Mouse (Mus musculus) spleen, adult 2 months (tissue): Measurements from ENCODE around the gene Kif21b. TPM values are rescaled to one million over a fixed set of nuclear protein-coding genes. Genes with fewer than 3 reads are reported as not detected.

Source experiments
- DNase-seq, 2 experiments: peaks; one replicate each; pipeline versions ENCODE4 v3.0.0 to v3.0.0-alpha.2; 2012 to 2021; ENCODE audit warnings: low spot score in 2 of 2, low read depth in 1 of 2
- H3K27ac ChIP-seq: fragments of 200-500 bp; 2 replicates; pipeline ENCODE4 v1.5.1; 2012; ENCODE audit warnings: low read length, inconsistent platforms; ENCODE audit not compliant: insufficient read depth
- H3K27me3 ChIP-seq: fragments of 200-500 bp; 2 replicates; pipeline ENCODE4 v1.6.1; 2012; ENCODE audit warnings: mild to moderate bottlenecking, moderate library complexity, low read length, inconsistent platforms; ENCODE audit not compliant: control insufficient read depth, insufficient read depth
- H3K36me3 ChIP-seq: fragments of 200-500 bp; 2 replicates; pipeline ENCODE4 v1.6.1; 2012; ENCODE audit warnings: mild to moderate bottlenecking, low read length, inconsistent platforms; ENCODE audit not compliant: control insufficient read depth, insufficient read depth
- H3K4me1 ChIP-seq: fragments of 200-500 bp; 2 replicates; pipeline ENCODE4 v1.6.1; 2011; ENCODE audit warnings: inconsistent platforms; ENCODE audit not compliant: control insufficient read depth, insufficient read depth, insufficient read length
- H3K4me3 ChIP-seq: fragments of 200-500 bp; 2 replicates; pipeline ENCODE4 v1.5.1; 2011; ENCODE audit warnings: mild to moderate bottlenecking, inconsistent platforms; ENCODE audit not compliant: insufficient read depth, insufficient read length; ENCODE audit errors: extremely low read depth
- CTCF ChIP-seq: fragments of 200-500 bp; IDR thresholded peaks from 2 replicates; pipeline ENCODE4 v1.5.1; 2011; ENCODE audit warnings: mild to moderate bottlenecking, inconsistent platforms; ENCODE audit not compliant: insufficient read depth, insufficient read length, insufficient replicate concordance; ENCODE audit errors: extremely low read depth
- POLR2A ChIP-seq: fragments of 200-500 bp; IDR thresholded peaks from 2 replicates; pipeline ENCODE4 v1.6.1; 2011; ENCODE audit warnings: low read depth, low read length, inconsistent platforms
- WGBS: fragments of 180-500 bp; shearing (Covaris S2); methylation state at CpG from one replicate; pipeline ENCODE4 v1.1.7; 2018; 5-methylcytosine and 5-hydroxymethylcytosine counted together
- polyA plus RNA-seq: library from polyadenylated mRNA; depleted of rRNA; stranded (reverse); fragments of >200 nt; gene quantifications from 2 replicates; pipeline ENCODE4 v1.2.3, GENCODE M21; 2012

Gene Kif21b
- polyA plus RNA-seq, 1 experiment, result 79.2 TPM

GRCm38 (mm10) chr1:136118875-136119274 lies 12.3 kb upstream of the Kif21b start:
- H3K4me1 ChIP-seq, result peaks cover 19% of the 10 kb centered on the region; the same call in 1 of the 2 replicates
- H3K27me3 ChIP-seq, result no peaks in the 10 kb centered on the region
- H3K36me3 ChIP-seq, result no peaks in the 10 kb centered on the region
- H3K4me3 ChIP-seq, result no peak overlapping the region
- no peak overlapping the region for H3K27ac ChIP-seq
- TF ChIP-seq POLR2A (no peak), CTCF (no peak)
- 14% methylated on average over 8 of the region's 8 CpGs for WGBS
- peak; percentile 67 to 86 for DNase-seq

GRCm38 (mm10) chr1:136119571-136120262 lies 11.5 kb upstream of the Kif21b start:
- no peak overlapping the region for H3K27ac ChIP-seq
- DNase-seq, result no peak
- H3K4me1 ChIP-seq, result peaks cover 19% of the 10 kb centered on the region; the same call in 1 of the 2 replicates
- no peak overlapping the region for H3K4me3 ChIP-seq
- WGBS, result 74% methylated on average over 7 of the region's 7 CpGs
- TF ChIP-seq CTCF (no peak), POLR2A (no peak)
- no peaks in the 10 kb centered on the region for H3K36me3 ChIP-seq
- no peaks in the 10 kb centered on the region for H3K27me3 ChIP-seq

GRCm38 (mm10) chr1:136120263-136120603 lies 11.0 kb upstream of the Kif21b start:
- Histone ChIP-seq H3K27me3 (no peaks in the 10 kb centered on the region), H3K27ac (no peak overlapping the region), H3K4me1 (peaks cover 19% of the 10 kb centered on the region; the same call in 1 of the 2 replicates), H3K36me3 (no peaks in the 10 kb centered on the region), H3K4me3 (no peak overlapping the region)
- DNase-seq, result no peak
- TF ChIP-seq POLR2A, result no peak
- no peak for TF ChIP-seq CTCF
- 55% methylated on average over 1 of the region's 1 CpGs for WGBS

GRCm38 (mm10) chr1:136120785-136121184 lies 10.4 kb upstream of the Kif21b start:
- no peak for DNase-seq
- no peaks in the 10 kb centered on the region for H3K36me3 ChIP-seq
- no peak for TF ChIP-seq POLR2A
- no peak for TF ChIP-seq CTCF
- no peak overlapping the region for H3K27ac ChIP-seq
- 84% methylated on average over 6 of the region's 6 CpGs for WGBS
- peaks cover 19% of the 10 kb centered on the region; the same call in 1 of the 2 replicates for H3K4me1 ChIP-seq
- no peaks in the 10 kb centered on the region for H3K27me3 ChIP-seq
- H3K4me3 ChIP-seq, result no peak overlapping the region

GRCm38 (mm10) chr1:136122030-136122429 lies 9.2 kb upstream of the Kif21b start:
- 94% methylated on average over 8 of the region's 8 CpGs for WGBS
- TF ChIP-seq CTCF (no peak), POLR2A (no peak)

GRCm38 (mm10) chr1:136126159-136126765 lies 4.9 kb upstream of the Kif21b start:
- no peak for DNase-seq
- WGBS, result 64% methylated on average over 10 of the region's 10 CpGs

More at GRCm38 (mm10) chr1:136122030-136122429, 9.2 kb upstream of the Kif21b start:
- no peaks in the 10 kb centered on the region for H3K27me3 ChIP-seq
- no peaks in the 10 kb centered on the region for H3K36me3 ChIP-seq
- H3K27ac ChIP-seq, result no peak overlapping the region
- H3K4me3 ChIP-seq, result no peak overlapping the region
- peaks cover 22% of the 10 kb centered on the region for H3K4me1 ChIP-seq
- DNase-seq, result no peak

GRCm38 (mm10) chr1:136126895-136127294 lies 4.3 kb upstream of the Kif21b start:
- Histone ChIP-seq H3K27me3 (no peaks in the 10 kb centered on the region), H3K4me1 (peaks cover 28% of the 10 kb centered on the region), H3K4me3 (no peak overlapping the region), H3K36me3 (no peaks in the 10 kb centered on the region), H3K27ac (no peak overlapping the region)
- DNase-seq, result no peak
- 51% methylated on average over 10 of the region's 10 CpGs for WGBS
- no peak for TF ChIP-seq POLR2A
- no peak for TF ChIP-seq CTCF

More at GRCm38 (mm10) chr1:136126159-136126765, 4.9 kb upstream of the Kif21b start:
- TF ChIP-seq POLR2A, result no peak
- no peak for TF ChIP-seq CTCF
- Histone ChIP-seq H3K36me3 (no peaks in the 10 kb centered on the region), H3K4me1 (peaks cover 28% of the 10 kb centered on the region), H3K4me3 (no peak overlapping the region), H3K27ac (no peak overlapping the region), H3K27me3 (no peaks in the 10 kb centered on the region)
